Mouse (Mus musculus): Measurements from ENCODE around the gene Hoxb6.

- TF ChIP-seq POLR2A (IDR thresholded peaks at IDR 0.05; ENCODE audit: borderline replicate concordance, control insufficient read depth, low read depth, low read length) (no peak), CTCF (IDR thresholded peaks at IDR 0.05; ENCODE audit: control insufficient read depth, insufficient read depth, low read length) (no peak)
Observed at GRCm38 (mm10) chr11:96263636-96264389, 28.5 kb upstream of the Hoxb6 start.
